Mouse (Mus musculus): ENCODE measurements around the gene Cntfr.

DNA sequence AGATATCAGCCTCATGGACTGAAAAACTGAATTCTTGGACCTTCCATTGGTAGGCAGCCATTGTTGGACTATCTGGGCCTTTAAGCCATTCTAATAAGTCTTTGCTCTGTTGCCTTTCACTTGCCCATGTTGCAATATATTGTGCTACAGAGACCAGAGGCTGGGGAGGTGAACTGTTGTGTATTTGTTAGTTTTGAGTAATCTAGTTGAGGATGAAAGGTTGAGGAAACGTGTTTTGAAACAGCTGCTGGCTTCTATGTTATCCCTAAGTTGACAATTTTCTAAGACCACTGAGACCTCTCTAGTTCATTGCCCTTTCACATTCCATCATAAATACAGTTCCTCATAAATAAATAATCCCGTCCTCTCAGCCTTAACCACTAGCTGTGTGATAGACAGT, 47.2 kb upstream of the Cntfr start:
- TF ChIP-seq CTCF (IDR thresholded peaks at IDR 0.05; ENCODE audit: insufficient read depth, low read depth, low read length) (no peak), POLR2A (IDR thresholded peaks at IDR 0.05; ENCODE audit: insufficient read depth, low read depth, low read length) (no peak)
